Mouse (Mus musculus): ENCODE results near the gene Asah2. TPM values are rescaled to one million over a fixed set of nuclear protein-coding genes. Genes with fewer than 3 reads are reported as not detected.
"Not testable (repeated sequence)": the region's sequence is repeated elsewhere in the genome, so short reads cannot be mapped to it uniquely, and the experiment has no call there.

Asah2 gene
- polyA plus RNA-seq, 1 experiment from 2014 or later = 3.1 TPM

DNA sequence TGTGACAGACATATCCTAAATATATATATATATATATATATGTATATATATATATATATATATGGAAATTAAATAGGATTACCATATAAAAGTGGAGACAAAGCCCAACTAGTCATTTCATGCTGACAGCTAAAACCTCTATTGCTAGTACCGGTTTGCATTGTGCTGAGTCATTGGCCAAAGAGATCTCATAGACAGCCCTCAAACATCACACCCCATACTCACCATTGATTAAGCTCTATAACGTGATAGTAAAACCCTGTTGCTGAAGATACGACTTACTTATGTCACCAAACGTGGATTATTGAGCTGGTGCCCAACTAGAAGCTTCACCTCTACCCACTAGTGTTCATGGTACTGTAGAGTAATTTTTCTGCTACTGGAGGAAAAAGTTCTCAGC, 17.2 kb downstream of the Asah2 start:
- no peak for ATAC-seq (replicated peaks; ENCODE audit: insufficient number of reproducible peaks, low FRiP score, low TSS enrichment)
- H3K4me2 ChIP-seq = no peak overlapping the region
- no peaks in the 10 kb centered on the region for H3K36me3 ChIP-seq (ENCODE audit: control insufficient read depth, insufficient read depth, low read length)
- WGBS (ENCODE audit: insufficient replicate concordance) = 84% methylated on average over 4 of the region's 4 CpGs
- no peaks in the 10 kb centered on the region for H3K4me1 ChIP-seq (ENCODE audit: control insufficient read depth, insufficient read depth, low read length)
- H3K27me3 ChIP-seq (ENCODE audit: control insufficient read depth, insufficient read depth, low read length) = no peaks in the 10 kb centered on the region
- no peak overlapping the region for H3K27ac ChIP-seq (ENCODE audit: low read depth, low read length)
- H3K4me3 ChIP-seq (ENCODE audit: low read depth, low read length) = no peak overlapping the region
- H3K9me3 ChIP-seq (replicated peaks; ENCODE audit: control insufficient read depth, low read length) = no peaks in the 10 kb centered on the region
- no peak overlapping the region for H3K9ac ChIP-seq (ENCODE audit: low read depth, low read length)

DNA sequence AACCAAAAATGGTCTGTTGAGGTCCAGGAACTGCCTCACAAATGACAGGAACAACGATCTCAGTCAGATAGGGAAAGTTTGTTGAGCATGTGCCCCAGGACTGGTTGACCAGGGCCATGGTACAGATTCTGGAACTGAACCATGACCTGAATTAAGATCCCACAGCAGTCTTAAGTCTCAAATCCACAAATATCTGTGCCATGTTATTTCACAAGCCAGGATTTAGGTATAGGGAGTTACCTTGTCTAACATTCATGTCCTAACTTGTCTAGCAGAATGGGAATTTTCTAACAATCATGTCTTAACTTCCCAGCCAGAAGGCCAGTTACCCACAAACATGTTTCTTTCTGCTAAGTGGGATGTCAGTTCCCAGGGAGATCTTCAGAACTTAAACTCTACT, 19.4 kb downstream of the Asah2 start:
- ATAC-seq (replicated peaks; ENCODE audit: insufficient number of reproducible peaks, low FRiP score, low TSS enrichment) = no peak
- H3K4me3 ChIP-seq (ENCODE audit: low read depth, low read length) = no peak overlapping the region
- no peaks in the 10 kb centered on the region for H3K9me3 ChIP-seq (replicated peaks; ENCODE audit: control insufficient read depth, low read length)
- H3K36me3 ChIP-seq (ENCODE audit: control insufficient read depth, insufficient read depth, low read length) = no peaks in the 10 kb centered on the region
- no peaks in the 10 kb centered on the region for H3K27me3 ChIP-seq (ENCODE audit: control insufficient read depth, insufficient read depth, low read length)
- H3K4me1 ChIP-seq (ENCODE audit: control insufficient read depth, insufficient read depth, low read length) = no peaks in the 10 kb centered on the region
- H3K27ac ChIP-seq (ENCODE audit: low read depth, low read length) = no peak overlapping the region
- H3K9ac ChIP-seq (ENCODE audit: low read depth, low read length) = no peak overlapping the region
- WGBS (ENCODE audit: insufficient replicate concordance) = 72% methylated on average over 1 of the region's 1 CpGs
- no peak overlapping the region for H3K4me2 ChIP-seq

DNA sequence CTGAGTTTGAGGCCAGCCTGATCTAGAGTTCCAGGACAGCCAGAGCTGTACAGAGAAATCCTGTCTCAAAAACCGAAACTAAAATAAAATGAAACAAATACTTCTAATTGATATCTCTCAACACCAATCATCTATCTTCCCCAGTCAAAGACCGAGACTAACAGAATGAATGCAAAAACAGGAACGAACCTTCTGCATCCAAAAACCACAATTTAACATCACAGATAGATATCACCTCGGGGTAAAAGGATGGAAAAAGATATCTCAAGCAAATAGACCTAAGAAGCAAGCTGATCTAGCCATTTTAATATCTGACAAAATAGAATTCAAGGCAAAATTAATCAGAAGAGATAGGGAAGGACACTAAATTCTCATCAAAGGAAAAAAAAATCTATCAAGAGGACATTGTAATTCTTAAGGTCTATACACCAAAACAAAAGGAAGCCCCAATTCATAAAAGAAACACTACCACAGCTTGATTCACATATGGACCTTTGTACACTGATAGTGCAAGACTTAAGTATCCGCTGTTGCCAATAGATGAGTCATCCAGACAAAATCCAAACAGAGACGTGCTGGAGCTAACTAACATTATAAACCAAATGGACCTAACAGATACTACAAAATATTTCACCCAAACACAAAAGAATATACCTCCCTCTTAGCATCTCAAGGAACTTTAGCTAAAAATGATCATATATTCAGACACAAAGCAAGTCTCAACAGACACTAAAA, 20.1 kb downstream of the Asah2 start:
- Histone ChIP-seq H3K27me3 (ENCODE audit: control insufficient read depth, insufficient read depth, low read length) (no peaks in the 10 kb centered on the region), H3K4me2 (no peak overlapping the region), H3K9me3 (replicated peaks; ENCODE audit: control insufficient read depth, low read length) (no peaks in the 10 kb centered on the region), H3K4me1 (ENCODE audit: control insufficient read depth, insufficient read depth, low read length) (no peaks in the 10 kb centered on the region), H3K36me3 (ENCODE audit: control insufficient read depth, insufficient read depth, low read length) (no peaks in the 10 kb centered on the region), H3K27ac (ENCODE audit: low read depth, low read length) (no peak overlapping the region), H3K9ac (ENCODE audit: low read depth, low read length) (no peak overlapping the region), H3K4me3 (ENCODE audit: low read depth, low read length) (no peak overlapping the region)
- no peak for ATAC-seq (replicated peaks; ENCODE audit: insufficient number of reproducible peaks, low FRiP score, low TSS enrichment)
- WGBS (ENCODE audit: insufficient replicate concordance) = 79% methylated on average over 6 of the region's 6 CpGs

DNA sequence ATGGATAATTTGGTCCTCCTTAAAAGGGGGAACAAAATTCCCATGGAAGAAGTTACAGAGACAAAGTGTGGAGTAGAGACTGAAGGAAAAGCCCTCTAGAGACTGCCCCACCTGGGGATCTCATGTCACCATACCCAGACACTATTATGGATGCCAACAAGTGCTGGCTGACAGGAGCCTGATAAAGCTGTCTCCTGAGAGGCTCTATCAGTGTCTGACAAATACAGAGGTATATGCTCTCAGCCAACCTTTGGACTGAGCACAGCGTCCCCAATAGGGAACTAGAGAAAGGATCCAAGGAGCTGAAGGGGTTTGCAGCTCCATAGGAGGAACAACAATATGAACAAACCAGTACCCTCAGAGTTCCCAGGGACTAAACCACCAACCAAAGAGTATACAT, 23.2 kb downstream of the Asah2 start:
- not testable (repeated sequence) for H3K4me3 ChIP-seq (ENCODE audit: low read depth, low read length); H3K9me3 ChIP-seq (replicated peaks; ENCODE audit: control insufficient read depth, low read length); H3K9ac ChIP-seq (ENCODE audit: low read depth, low read length); H3K4me2 ChIP-seq; H3K4me1 ChIP-seq (ENCODE audit: control insufficient read depth, insufficient read depth, low read length); ATAC-seq (replicated peaks; ENCODE audit: insufficient number of reproducible peaks, low FRiP score, low TSS enrichment); H3K27ac ChIP-seq (ENCODE audit: low read depth, low read length); H3K36me3 ChIP-seq (ENCODE audit: control insufficient read depth, insufficient read depth, low read length); H3K27me3 ChIP-seq (ENCODE audit: control insufficient read depth, insufficient read depth, low read length)
- WGBS (ENCODE audit: insufficient replicate concordance) = 44% methylated on average over 1 of the region's 1 CpGs

- H3K4me1 ChIP-seq (ENCODE audit: control insufficient read depth, insufficient read depth, low read length) = peaks cover 5% of the 10 kb centered on the region; the same call in 1 of the 2 replicates
- no peak overlapping the region for H3K4me3 ChIP-seq (ENCODE audit: low read depth, low read length)
- no peak for ATAC-seq (replicated peaks; ENCODE audit: insufficient number of reproducible peaks, low FRiP score, low TSS enrichment)
- H3K27me3 ChIP-seq (ENCODE audit: control insufficient read depth, insufficient read depth, low read length) = no peaks in the 10 kb centered on the region
- no peaks in the 10 kb centered on the region for H3K9me3 ChIP-seq (replicated peaks; ENCODE audit: control insufficient read depth, low read length)
- no peak overlapping the region for H3K4me2 ChIP-seq
- no peak overlapping the region for H3K9ac ChIP-seq (ENCODE audit: low read depth, low read length)
- 53% methylated on average over 2 of the region's 2 CpGs for WGBS (ENCODE audit: insufficient replicate concordance)
- no peaks in the 10 kb centered on the region for H3K36me3 ChIP-seq (ENCODE audit: control insufficient read depth, insufficient read depth, low read length)
- no peak overlapping the region for H3K27ac ChIP-seq (ENCODE audit: low read depth, low read length)
These were observed 37.7 kb downstream of the Asah2 start for GRCm38 (mm10) chr19:32070340-32070739.

DNA sequence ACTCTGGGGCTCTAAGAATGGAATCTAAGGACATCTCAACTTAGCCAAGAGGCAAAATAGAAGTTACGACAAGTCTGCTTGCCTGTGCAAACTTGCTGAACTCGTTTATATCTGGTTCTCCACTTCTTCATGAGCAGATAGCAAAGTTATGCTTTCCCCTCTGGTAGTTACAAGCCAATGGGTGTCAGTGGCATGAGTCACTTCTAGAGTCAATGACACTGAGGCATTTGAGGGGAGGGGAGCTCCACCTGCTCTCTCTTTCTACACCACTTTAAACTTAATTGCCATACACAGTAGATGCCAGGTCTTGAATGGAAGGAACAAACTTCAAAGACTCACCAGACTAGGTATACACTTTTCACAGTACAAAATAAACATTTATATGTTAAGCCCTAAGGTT, 38.4 kb downstream of the Asah2 start:
- Histone ChIP-seq H3K4me2 (no peak overlapping the region), H3K4me1 (ENCODE audit: control insufficient read depth, insufficient read depth, low read length) (peaks cover 5% of the 10 kb centered on the region; the same call in 1 of the 2 replicates), H3K9me3 (replicated peaks; ENCODE audit: control insufficient read depth, low read length) (no peaks in the 10 kb centered on the region), H3K27me3 (ENCODE audit: control insufficient read depth, insufficient read depth, low read length) (no peaks in the 10 kb centered on the region), H3K27ac (ENCODE audit: low read depth, low read length) (no peak overlapping the region), H3K4me3 (ENCODE audit: low read depth, low read length) (no peak overlapping the region), H3K9ac (ENCODE audit: low read depth, low read length) (no peak overlapping the region), H3K36me3 (ENCODE audit: control insufficient read depth, insufficient read depth, low read length) (no peaks in the 10 kb centered on the region)
- no peak for ATAC-seq (replicated peaks; ENCODE audit: insufficient number of reproducible peaks, low FRiP score, low TSS enrichment)
- 63% methylated on average over 2 of the region's 2 CpGs for WGBS (ENCODE audit: insufficient replicate concordance)

DNA sequence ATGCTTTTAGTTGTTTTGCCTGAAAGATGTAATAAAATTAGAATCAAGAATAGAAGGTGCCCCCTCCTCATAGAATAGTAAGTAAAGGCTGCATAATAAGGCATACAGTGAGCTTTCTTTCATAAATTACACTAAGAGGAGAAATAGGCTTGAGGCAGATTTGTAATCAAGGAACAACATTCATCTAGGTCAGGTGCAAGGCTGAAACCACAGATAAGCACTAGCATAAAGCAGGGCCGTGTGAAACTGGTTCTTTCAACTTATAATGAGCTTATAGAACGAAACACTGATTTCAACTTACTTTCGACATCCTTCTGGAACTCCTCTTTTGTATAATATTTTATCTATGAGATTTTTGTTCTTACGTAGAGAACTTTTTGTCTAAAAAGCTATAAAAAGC, 40.3 kb downstream of the Asah2 start:
- no peak overlapping the region for H3K27ac ChIP-seq (ENCODE audit: low read depth, low read length)
- WGBS (ENCODE audit: insufficient replicate concordance) = 75% methylated on average over 4 of the region's 4 CpGs
- no peak for ATAC-seq (replicated peaks; ENCODE audit: insufficient number of reproducible peaks, low FRiP score, low TSS enrichment)
- no peaks in the 10 kb centered on the region for H3K36me3 ChIP-seq (ENCODE audit: control insufficient read depth, insufficient read depth, low read length)
- no peak overlapping the region for H3K4me2 ChIP-seq
- H3K4me3 ChIP-seq (ENCODE audit: low read depth, low read length) = no peak overlapping the region
- H3K9ac ChIP-seq (ENCODE audit: low read depth, low read length) = no peak overlapping the region
- peaks cover 5% of the 10 kb centered on the region; the same call in 1 of the 2 replicates for H3K4me1 ChIP-seq (ENCODE audit: control insufficient read depth, insufficient read depth, low read length)
- H3K9me3 ChIP-seq (replicated peaks; ENCODE audit: control insufficient read depth, low read length) = no peaks in the 10 kb centered on the region
- H3K27me3 ChIP-seq (ENCODE audit: control insufficient read depth, insufficient read depth, low read length) = no peaks in the 10 kb centered on the region

DNA sequence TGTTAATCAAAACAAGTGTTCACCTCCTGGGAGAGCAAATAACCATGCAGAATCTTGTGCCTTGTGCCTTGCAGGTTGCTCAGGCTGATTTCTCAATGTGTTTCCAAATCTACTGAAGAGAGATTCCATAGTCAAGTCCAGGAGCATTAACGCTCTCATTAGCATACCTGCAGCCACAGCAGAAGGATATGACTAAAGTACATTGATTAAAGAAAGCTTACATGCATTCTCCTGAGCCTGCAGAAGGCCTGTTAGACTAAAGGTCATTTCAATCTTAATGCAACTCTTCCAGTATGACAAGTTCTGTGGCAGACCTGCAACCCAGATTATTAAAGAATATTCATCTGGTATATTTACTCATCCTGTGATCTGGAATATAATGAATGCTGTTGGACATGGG, 46.7 kb downstream of the Asah2 start:
- no peaks in the 10 kb centered on the region; the same call in 1 of the 2 replicates for H3K4me1 ChIP-seq (ENCODE audit: control insufficient read depth, insufficient read depth, low read length)
- no peak overlapping the region for H3K27ac ChIP-seq (ENCODE audit: low read depth, low read length)
- ATAC-seq (replicated peaks; ENCODE audit: insufficient number of reproducible peaks, low FRiP score, low TSS enrichment) = no peak
- H3K9me3 ChIP-seq (replicated peaks; ENCODE audit: control insufficient read depth, low read length) = no peaks in the 10 kb centered on the region
- H3K4me2 ChIP-seq = no peak overlapping the region
- H3K27me3 ChIP-seq (ENCODE audit: control insufficient read depth, insufficient read depth, low read length) = no peaks in the 10 kb centered on the region
- 80% methylated on average over 1 of the region's 1 CpGs for WGBS (ENCODE audit: insufficient replicate concordance)
- no peak overlapping the region for H3K4me3 ChIP-seq (ENCODE audit: low read depth, low read length)
- H3K9ac ChIP-seq (ENCODE audit: low read depth, low read length) = no peak overlapping the region
- H3K36me3 ChIP-seq (ENCODE audit: control insufficient read depth, insufficient read depth, low read length) = no peaks in the 10 kb centered on the region

GRCm38 (mm10) chr19:32056252-32056651, 51.8 kb downstream of the Asah2 start:
- Histone ChIP-seq H3K4me3 (ENCODE audit: low read depth, low read length) (no peak overlapping the region), H3K4me1 (ENCODE audit: control insufficient read depth, insufficient read depth, low read length) (no peaks in the 10 kb centered on the region), H3K27me3 (ENCODE audit: control insufficient read depth, insufficient read depth, low read length) (no peaks in the 10 kb centered on the region), H3K36me3 (ENCODE audit: control insufficient read depth, insufficient read depth, low read length) (no peaks in the 10 kb centered on the region), H3K9me3 (replicated peaks; ENCODE audit: control insufficient read depth, low read length) (no peaks in the 10 kb centered on the region), H3K27ac (ENCODE audit: low read depth, low read length) (no peak overlapping the region), H3K9ac (ENCODE audit: low read depth, low read length) (no peak overlapping the region), H3K4me2 (no peak overlapping the region)
- WGBS (ENCODE audit: insufficient replicate concordance) = 68% methylated on average over 1 of the region's 1 CpGs
- no peak for ATAC-seq (replicated peaks; ENCODE audit: insufficient number of reproducible peaks, low FRiP score, low TSS enrichment)

All from heart, embryonic 11.5 days (tissue).